Mouse (Mus musculus) erythroblast, embryonic 14.5 days (primary cell): ENCODE measurements around the gene Tm7sf3.

Experiments
- GATA1 ChIP-seq: IDR thresholded peaks from 2 replicates; pipeline ENCODE4 v1.6.1; 2012; ENCODE audit warnings: low read length, inconsistent platforms, mixed read lengths
- TAL1 ChIP-seq: IDR thresholded peaks from 3 replicates; pipeline ENCODE4 v1.6.1; 2012; ENCODE audit warnings: low read length, inconsistent platforms, mixed read lengths

GRCm38 (mm10) chr6:146686463-146687196, 44.0 kb upstream of the Tm7sf3 start:
- no peak for TF ChIP-seq GATA1
- TF ChIP-seq TAL1 = no peak
